Mouse (Mus musculus): Measurements from ENCODE around the gene Krt79.

- TF ChIP-seq CTCF (conservative IDR thresholded peaks at IDR 0.05; ENCODE audit: low read length) (peak; percentile 95), NANOG (IDR thresholded peaks at IDR 0.05; ENCODE audit: borderline replicate concordance, low read length) (no peak), POU5F1 (IDR thresholded peaks at IDR 0.05; ENCODE audit: borderline replicate concordance, low read length) (no peak)
Measured at GRCm38 (mm10) chr15:101973414-101974077, 33.4 kb upstream of the Krt79 start.
